Mouse (Mus musculus) myocyte (in vitro differentiated cells): Measurements from ENCODE around the gene Plpp1.

Source experiments
- MAX ChIP-seq: IDR thresholded peaks from one replicate; pipeline ENCODE4 v1.6.1; 2011; ENCODE audit warnings: low read depth, mild to moderate bottlenecking, control low read depth
- MYOG ChIP-seq, 3 experiments: IDR thresholded peaks; one replicate each; pipeline ENCODE4 v1.6.1; 2011; ENCODE audit warnings: control low read depth in 2 of 3, low read depth in 2 of 3, mild to moderate bottlenecking in 2 of 3; ENCODE audit not compliant: insufficient read length in 2 of 3, control insufficient read depth in 1 of 3, insufficient read depth in 1 of 3
- POLR2A ChIP-seq: IDR thresholded peaks from one replicate; pipeline ENCODE4 v1.6.1; 2011; ENCODE audit warnings: low read depth, mild to moderate bottlenecking, control low read depth, moderate library complexity; ENCODE audit not compliant: insufficient read length
- TCF12 ChIP-seq: IDR thresholded peaks from one replicate; pipeline ENCODE4 v1.6.1; 2011; ENCODE audit warnings: mild to moderate bottlenecking, control low read depth; ENCODE audit not compliant: poor library complexity, insufficient read depth, severe bottlenecking
- USF1 ChIP-seq: IDR thresholded peaks from one replicate; pipeline ENCODE4 v1.6.1; 2011; ENCODE audit warnings: low read depth, mild to moderate bottlenecking, control low read depth, moderate library complexity

GRCm38 (mm10) chr13:112833253-112833894 is 32.8 kb downstream of the Plpp1 start:
- TF ChIP-seq USF1: no peak
- no peak for TF ChIP-seq POLR2A
- TF ChIP-seq MAX: no peak
- TF ChIP-seq TCF12: no peak
- no peak for TF ChIP-seq MYOG (IDR thresholded peaks at IDR 0.05; ENCODE audit: control insufficient read depth in 1 of 3, insufficient read depth in 1 of 3, insufficient read length in 2 of 3, low read depth in 2 of 3)
